Mouse (Mus musculus) layer of hippocampus, adult 2 months (tissue): ENCODE data around the gene Calm2. TPM values are rescaled to one million over a fixed set of nuclear protein-coding genes. Genes with fewer than 3 reads are reported as not detected.

Experiments used
- DNase-seq, 2 experiments: peaks; one replicate each; pipeline ENCODE4 v3.0.0; 2022; ENCODE audit warnings: low spot score in 2 of 2
- H3K27ac ChIP-seq: fragments of 200-600 bp; 2 replicates; pipeline ENCODE4 v1.8.1; 2022
- H3K4me3 ChIP-seq: fragments of 200-600 bp; 2 replicates; pipeline ENCODE4 v1.8.1; 2022; ENCODE audit warnings: mild to moderate bottlenecking
- CTCF ChIP-seq: fragments of 200-600 bp; conservative IDR thresholded peaks from 2 replicates; pipeline ENCODE4 v1.8.1; 2022; ENCODE audit warnings: antibody characterized with exemption, mild to moderate bottlenecking, moderate library complexity
- total RNA-seq, 2 experiments: library from RNA; stranded (reverse); gene quantifications; 2 replicates each; pipeline ENCODE4 v1.2.3; 2021

Gene Calm2
- total RNA-seq, 2 experiments from 2014 or later: 2,133 to 2,202 TPM

- H3K4me3 ChIP-seq: peak overlapping the region; percentile 38; the same call in 1 of the 2 replicates
- DNase-seq: no peak
- TF ChIP-seq CTCF: no peak
- peak overlapping the region; percentile 95 for H3K27ac ChIP-seq
Measured at GRCm38 (mm10) chr17:87472879-87473278, 26.1 kb upstream of the Calm2 start.

GRCm38 (mm10) chr17:87471661-87472060 is 24.9 kb upstream of the Calm2 start:
- DNase-seq: no peak
- H3K4me3 ChIP-seq: no peak overlapping the region
- no peak overlapping the region for H3K27ac ChIP-seq
- no peak for TF ChIP-seq CTCF

GRCm38 (mm10) chr17:87470797-87471196 is 24.1 kb upstream of the Calm2 start:
- no peak for TF ChIP-seq CTCF
- H3K27ac ChIP-seq: no peak overlapping the region
- no peak for DNase-seq

GRCm38 (mm10) chr17:87470282-87470681 is 23.5 kb upstream of the Calm2 start:
- TF ChIP-seq CTCF: no peak
- Histone ChIP-seq H3K4me3 (no peak overlapping the region), H3K27ac (no peak overlapping the region)
- no peak for DNase-seq

More at GRCm38 (mm10) chr17:87470797-87471196, 24.1 kb upstream of the Calm2 start:
- H3K4me3 ChIP-seq: no peak overlapping the region

GRCm38 (mm10) chr17:87469428-87469827 is 22.7 kb upstream of the Calm2 start:
- H3K27ac ChIP-seq: no peak overlapping the region
- TF ChIP-seq CTCF: no peak
- DNase-seq: no peak
- H3K4me3 ChIP-seq: no peak overlapping the region

- DNase-seq: no peak
- H3K4me3 ChIP-seq: no peak overlapping the region
- TF ChIP-seq CTCF: no peak
- peak overlapping the region; percentile 39; the same call in 1 of the 2 replicates for H3K27ac ChIP-seq
Measured at GRCm38 (mm10) chr17:87468616-87469015, 21.9 kb upstream of the Calm2 start.

- DNase-seq: no peak
- no peak overlapping the region for H3K4me3 ChIP-seq
- peak; percentile 22 for TF ChIP-seq CTCF
- peak overlapping the region; percentile 89 for H3K27ac ChIP-seq
Measured at GRCm38 (mm10) chr17:87461499-87461896, 14.8 kb upstream of the Calm2 start.

GRCm38 (mm10) chr17:87460669-87461498 is 14.1 kb upstream of the Calm2 start:
- TF ChIP-seq CTCF: no peak
- peak overlapping the region; percentile 89 for H3K27ac ChIP-seq
- no peak overlapping the region for H3K4me3 ChIP-seq
- no peak for DNase-seq

- H3K4me3 ChIP-seq: peak overlapping the region; percentile 31
- peak; percentile 58 to 78 for DNase-seq
- no peak for TF ChIP-seq CTCF
- H3K27ac ChIP-seq: peak overlapping the region; percentile 89
Measured at GRCm38 (mm10) chr17:87459750-87460668, 13.3 kb upstream of the Calm2 start.

- Histone ChIP-seq H3K27ac (peak overlapping the region; percentile 89), H3K4me3 (peak overlapping the region; percentile 31)
- no peak for DNase-seq
- TF ChIP-seq CTCF: no peak
Measured at GRCm38 (mm10) chr17:87458911-87459749, 12.4 kb upstream of the Calm2 start.

- TF ChIP-seq CTCF: no peak
- Histone ChIP-seq H3K27ac (peak overlapping the region; percentile 89), H3K4me3 (no peak overlapping the region)
- DNase-seq: no peak
Measured at GRCm38 (mm10) chr17:87457961-87458360, 11.2 kb upstream of the Calm2 start.

- Histone ChIP-seq H3K27ac (no peak overlapping the region), H3K4me3 (no peak overlapping the region)
- TF ChIP-seq CTCF: no peak
- no peak for DNase-seq
Measured at GRCm38 (mm10) chr17:87454121-87454520, 7.4 kb upstream of the Calm2 start.
